8 mouse cellular contexts compared by ENCODE assay signal in the genomic region with DNA sequence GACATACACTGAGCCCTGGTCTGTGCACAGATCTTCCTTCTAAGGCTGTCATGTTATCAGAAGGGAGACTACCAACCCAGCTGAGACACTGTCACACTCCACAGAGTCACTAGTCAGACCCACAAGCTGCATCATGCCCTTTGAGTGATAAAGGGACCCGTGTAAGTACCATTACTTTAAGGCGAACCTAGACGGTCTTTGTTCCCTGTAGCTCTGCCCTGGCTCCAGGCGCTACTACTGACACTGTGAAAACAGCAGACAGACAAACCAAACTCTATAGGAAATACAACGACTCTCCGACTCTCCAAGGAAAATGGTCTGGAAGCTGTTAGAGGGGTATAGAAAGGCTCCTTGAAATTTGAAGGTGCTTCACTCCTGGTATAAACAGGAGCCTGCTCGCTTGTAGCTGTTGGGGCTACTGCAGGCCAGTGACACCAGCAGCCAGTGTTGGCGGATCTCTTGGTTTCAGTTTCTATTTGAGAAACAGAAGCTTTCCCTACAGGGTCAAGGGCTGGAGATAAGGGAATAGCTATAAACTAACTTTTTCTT.
A peak's percentile ranks its signal among the peaks of the same experiment; 100 is the strongest.
DNase-seq lines count a peak whose midpoint lies in the region.

No protein-coding gene starts in this region.

- intact Hi-C loops in left cerebral cortex, postnatal 4 days (cut with DNase I) = no loop called here
- intact Hi-C loops in left cerebral cortex, postnatal 14 days (cut with DNase I) = loop anchor here (5.0 kb wide), 1 partner anchor 45 kb away; no protein-coding TSS in a partner anchor

- peak; percentile 71 to 94 for DNase-seq in adrenal gland, adult (ENCODE audit: inconsistent age in 2 of 2, low spot score in 1 of 2)
- no peak for DNase-seq in adrenal gland, postnatal 25 days
- peak; percentile 22 for DNase-seq in left cerebral cortex, postnatal 4 days
- DNase-seq in left cerebral cortex, postnatal 14 days (ENCODE audit: low spot score in 2 of 2) = no peak
- DNase-seq in cerebellum, postnatal 36 days = peak; percentile 36 to 65
- DNase-seq in kidney, postnatal 25 days = peak; percentile 51 to 62
- no peak for DNase-seq in right cerebral cortex, postnatal 25 days
- no peak for DNase-seq in right cerebral cortex, postnatal 14 days

Comparison
In these comparisons a context has a peak if more than half of its experiments do, and no peak if none do; other contexts are left out.
1. DNase-seq: peak in adrenal gland, adult (2 of 2), left cerebral cortex, postnatal 4 days (single experiment), cerebellum, postnatal 36 days (2 of 2) and kidney, postnatal 25 days (2 of 2); none in adrenal gland, postnatal 25 days (single experiment), left cerebral cortex, postnatal 14 days (0 of 2), right cerebral cortex, postnatal 25 days (single experiment) and right cerebral cortex, postnatal 14 days (single experiment).